8 mouse cellular contexts compared by ENCODE assay signal in the genomic region with DNA sequence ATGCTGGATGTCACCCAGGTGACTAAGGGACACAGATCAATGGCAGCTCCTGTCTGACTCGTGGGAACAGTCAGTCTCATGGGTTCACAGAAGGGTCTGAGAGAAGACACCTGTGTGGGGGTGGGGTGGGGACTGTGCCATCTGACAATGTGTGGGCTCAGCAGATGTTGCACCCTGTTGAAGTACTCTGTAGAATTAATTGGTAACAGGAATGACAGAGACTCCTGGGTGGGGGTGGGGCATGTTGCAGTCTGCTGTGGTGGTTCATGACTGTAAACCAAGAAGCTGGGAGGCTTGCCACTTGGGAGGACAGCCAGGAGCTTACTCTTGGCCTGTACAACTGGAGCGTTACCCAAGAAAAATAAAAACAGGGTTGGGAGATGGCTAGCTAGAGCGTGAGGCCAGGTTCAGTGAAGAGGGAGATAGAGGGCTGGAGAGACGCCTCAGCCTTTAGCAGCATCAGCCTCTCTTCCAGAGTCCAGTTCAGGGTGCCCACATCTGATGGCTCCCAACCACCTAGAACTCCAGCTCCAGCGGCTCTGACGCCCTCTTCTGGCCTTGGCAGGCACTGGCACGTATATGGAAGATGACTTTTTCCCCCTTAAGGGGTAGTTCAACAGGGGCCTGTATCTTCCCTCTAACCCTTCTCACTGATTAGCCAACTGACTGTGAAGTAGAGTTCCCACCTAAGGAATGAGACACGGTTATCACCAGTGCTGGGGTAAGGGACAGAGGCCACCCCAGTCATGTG. TPM values are rescaled to one million over a fixed set of nuclear protein-coding genes. Genes with fewer than 3 reads are reported as not detected.
DNase-seq lines count a peak whose midpoint lies in the region; ATAC-seq and TF ChIP-seq lines count a peak whose summit lies in the region.

No protein-coding gene starts in this region.

- no peaks in the 10 kb centered on the region for H3K27me3 ChIP-seq in forebrain, embryonic 10.5 days (ENCODE audit: poor library complexity, severe bottlenecking)
- no peaks in the 10 kb centered on the region for H3K27me3 ChIP-seq in forebrain, embryonic 16.5 days (replicated peaks; ENCODE audit: control insufficient read depth, insufficient read depth, low read length)
- no peaks in the 10 kb centered on the region for H3K27me3 ChIP-seq in kidney, adult 2 months (replicated peaks; ENCODE audit: control insufficient read depth, insufficient read depth, low read length)
- no peaks in the 10 kb centered on the region for H3K27me3 ChIP-seq in lung, postnatal 0 days (replicated peaks; ENCODE audit: insufficient read depth, low read length)

- no peak overlapping the region for H3K4me2 ChIP-seq in forebrain, embryonic 16.5 days (ENCODE audit: low read length)
- no peak overlapping the region for H3K4me2 ChIP-seq in lung, postnatal 0 days (replicated peaks; ENCODE audit: low read depth, low read length)

- no peak for TF ChIP-seq EP300 in lung, postnatal 0 days (IDR thresholded peaks at IDR 0.05)

- DNase-seq in forebrain, embryonic 10.5 days (ENCODE audit: extremely low spot score, low spot score), result no peak
- peak; percentile 45 for DNase-seq in urinary bladder, postnatal 10 days (ENCODE audit: low spot score)
- no peak for DNase-seq in urinary bladder, adult 2 months (ENCODE audit: low spot score)
- DNase-seq in kidney, adult 2 months, result peak; percentile 90
- peak; percentile 34 for DNase-seq in lung, postnatal 0 days (ENCODE audit: low spot score)
- peak; percentile 19 to 70 for DNase-seq in thymus, postnatal 36 days

- WGBS in forebrain, embryonic 10.5 days, result 60% methylated on average over 8 of the region's 8 CpGs
- 54% methylated on average over 8 of the region's 8 CpGs for WGBS in forebrain, embryonic 16.5 days
- 39% methylated on average over 8 of the region's 8 CpGs for WGBS in kidney, adult 2 months
- 44% methylated on average over 8 of the region's 8 CpGs for WGBS in lung, postnatal 0 days

- H3K27ac ChIP-seq in forebrain, embryonic 10.5 days, result 0 out of 2 replicates have a peak overlapping the region, but pooled peaks have one; percentile 30
- no peak overlapping the region for H3K27ac ChIP-seq in forebrain, embryonic 16.5 days (ENCODE audit: low read length)
- no peak overlapping the region for H3K27ac ChIP-seq in kidney, adult 2 months (ENCODE audit: insufficient read depth, low read depth, low read length)
- H3K27ac ChIP-seq in lung, postnatal 0 days (ENCODE audit: low read length), result no peak overlapping the region

- no peak overlapping the region for H3K9ac ChIP-seq in forebrain, embryonic 16.5 days (replicated peaks; ENCODE audit: low read depth, low read length)
- H3K9ac ChIP-seq in lung, postnatal 0 days (replicated peaks; ENCODE audit: low read depth), result no peak overlapping the region

- H3K36me3 ChIP-seq in forebrain, embryonic 10.5 days (replicated peaks), result no peaks in the 10 kb centered on the region
- no peaks in the 10 kb centered on the region for H3K36me3 ChIP-seq in forebrain, embryonic 16.5 days (ENCODE audit: control insufficient read depth, insufficient read depth)
- H3K36me3 ChIP-seq in kidney, adult 2 months (ENCODE audit: control insufficient read depth, insufficient read depth, low read length), result no peaks in the 10 kb centered on the region
- H3K36me3 ChIP-seq in lung, postnatal 0 days (ENCODE audit: insufficient read depth, low read length), result no peaks in the 10 kb centered on the region

- TF ChIP-seq POLR2A in kidney, adult 2 months (IDR thresholded peaks at IDR 0.05; ENCODE audit: low read depth, low read length), result no peak

- H3K9me3 ChIP-seq in forebrain, embryonic 10.5 days, result peaks cover 7% of the 10 kb centered on the region; the same call in 1 of the 2 replicates
- no peaks in the 10 kb centered on the region for H3K9me3 ChIP-seq in forebrain, embryonic 16.5 days (ENCODE audit: control insufficient read depth, low read length)
- no peaks in the 10 kb centered on the region for H3K9me3 ChIP-seq in lung, postnatal 0 days (ENCODE audit: low read length)

- no peak; the same call in 1 of the 2 replicates for ATAC-seq in forebrain, embryonic 16.5 days
- ATAC-seq in lung, postnatal 0 days, result peak; percentile 53
- ATAC-seq in CD4-positive, CD25-positive, alpha-beta regulatory T cell, adult 4 months, result no peak

- peaks cover 19% of the 10 kb centered on the region for H3K4me1 ChIP-seq in forebrain, embryonic 10.5 days
- H3K4me1 ChIP-seq in forebrain, embryonic 16.5 days (replicated peaks; ENCODE audit: control insufficient read depth, insufficient read depth, low read length), result peaks cover 12% of the 10 kb centered on the region
- peaks cover 10% of the 10 kb centered on the region; the same call in 1 of the 2 replicates for H3K4me1 ChIP-seq in kidney, adult 2 months (ENCODE audit: control insufficient read depth, insufficient read depth, low read length)
- no peaks in the 10 kb centered on the region for H3K4me1 ChIP-seq in lung, postnatal 0 days (ENCODE audit: insufficient read depth, low read depth, low read length)

- TF ChIP-seq CTCF in kidney, adult 2 months (conservative IDR thresholded peaks at IDR 0.05; ENCODE audit: insufficient read depth, insufficient read length, low read depth, low read length), result peak; percentile 21; the same call in 1 of the 2 replicates
- TF ChIP-seq CTCF in lung, postnatal 0 days (IDR thresholded peaks at IDR 0.05), result peak; percentile 33

- H3K4me3 ChIP-seq in forebrain, embryonic 10.5 days, result no peak overlapping the region
- H3K4me3 ChIP-seq in forebrain, embryonic 16.5 days (replicated peaks; ENCODE audit: low read length), result no peak overlapping the region
- no peak overlapping the region for H3K4me3 ChIP-seq in kidney, adult 2 months (ENCODE audit: insufficient read depth, low read depth, low read length)
- H3K4me3 ChIP-seq in lung, postnatal 0 days (ENCODE audit: low read depth, low read length), result no peak overlapping the region

RNA-seq across cellular contexts. Expression of a gene that starts 10.6 kb away (rescaled TPM):
- polyA plus RNA-seq in forebrain, embryonic 10.5 days (2016; fragmentation: Nextera tagmentation; extraction: Ambion mirVana), result 7.1 and 9.8 TPM in 2 replicates
- polyA plus RNA-seq in forebrain, embryonic 16.5 days (2015; fragmentation: Nextera tagmentation; extraction: Ambion mirVana), result 0.23 and 1.1 TPM in 2 replicates
- polyA plus RNA-seq in urinary bladder, adult 2 months (2012; rRNA removed), result 5.9 and 6.7 TPM in 2 replicates
- polyA plus RNA-seq in kidney, adult 2 months (2012; rRNA removed), result 2.8 and 4.3 TPM in 2 replicates
- polyA plus RNA-seq in lung, postnatal 0 days (2015; fragmentation: Nextera tagmentation; extraction: Ambion mirVana), result 1.9 and 2.7 TPM in 2 replicates
- not detected for polyA plus RNA-seq in CD4-positive, CD25-positive, alpha-beta regulatory T cell, adult 4 months (2017; shearing (Covaris generic))

RNA-seq across cellular contexts. Expression of a gene that starts 32.8 kb away (rescaled TPM):
- 2.1 and 4.4 TPM in 2 replicates for polyA plus RNA-seq in forebrain, embryonic 10.5 days (2016; fragmentation: Nextera tagmentation; extraction: Ambion mirVana)
- 0.63 and 0.84 TPM in 2 replicates for polyA plus RNA-seq in forebrain, embryonic 16.5 days (2015; fragmentation: Nextera tagmentation; extraction: Ambion mirVana)
- 106 and 156 TPM in 2 replicates for polyA plus RNA-seq in urinary bladder, adult 2 months (2012; rRNA removed)
- 48.5 and 56.2 TPM in 2 replicates for polyA plus RNA-seq in kidney, adult 2 months (2012; rRNA removed)
- polyA plus RNA-seq in lung, postnatal 0 days (2015; fragmentation: Nextera tagmentation; extraction: Ambion mirVana), result 17.0 and 26.3 TPM in 2 replicates
- not detected for polyA plus RNA-seq in CD4-positive, CD25-positive, alpha-beta regulatory T cell, adult 4 months (2017; shearing (Covaris generic))

RNA-seq across cellular contexts. Expression of a gene that starts 58.3 kb away (rescaled TPM):
- 5.2 and 5.6 TPM in 2 replicates for polyA plus RNA-seq in forebrain, embryonic 10.5 days (2016; fragmentation: Nextera tagmentation; extraction: Ambion mirVana)
- polyA plus RNA-seq in forebrain, embryonic 16.5 days (2015; fragmentation: Nextera tagmentation; extraction: Ambion mirVana), result 1.9 and 2.5 TPM in 2 replicates
- 7.8 and 8.4 TPM in 2 replicates for polyA plus RNA-seq in urinary bladder, adult 2 months (2012; rRNA removed)
- polyA plus RNA-seq in kidney, adult 2 months (2012; rRNA removed), result 42.9 and 50.5 TPM in 2 replicates
- polyA plus RNA-seq in lung, postnatal 0 days (2015; fragmentation: Nextera tagmentation; extraction: Ambion mirVana), result 21.3 and 24.4 TPM in 2 replicates
- polyA plus RNA-seq in CD4-positive, CD25-positive, alpha-beta regulatory T cell, adult 4 months (2017; shearing (Covaris generic)), result not detected

Comparison
In these comparisons a context has a peak if more than half of its experiments do, and no peak if none do; other contexts are left out.
1. DNase-seq: peak in urinary bladder, postnatal 10 days (single experiment), kidney, adult 2 months (single experiment), lung, postnatal 0 days (single experiment) and thymus, postnatal 36 days (2 of 2); none in forebrain, embryonic 10.5 days (single experiment) and urinary bladder, adult 2 months (single experiment).